Mouse (Mus musculus): ENCODE data around the gene Hsf5. TPM values are rescaled to one million over a fixed set of nuclear protein-coding genes. Genes with fewer than 3 reads are reported as not detected.

The Hsf5 gene
- polyA plus RNA-seq, 1 experiment from 2014 or later: 0.52 TPM

DNA sequence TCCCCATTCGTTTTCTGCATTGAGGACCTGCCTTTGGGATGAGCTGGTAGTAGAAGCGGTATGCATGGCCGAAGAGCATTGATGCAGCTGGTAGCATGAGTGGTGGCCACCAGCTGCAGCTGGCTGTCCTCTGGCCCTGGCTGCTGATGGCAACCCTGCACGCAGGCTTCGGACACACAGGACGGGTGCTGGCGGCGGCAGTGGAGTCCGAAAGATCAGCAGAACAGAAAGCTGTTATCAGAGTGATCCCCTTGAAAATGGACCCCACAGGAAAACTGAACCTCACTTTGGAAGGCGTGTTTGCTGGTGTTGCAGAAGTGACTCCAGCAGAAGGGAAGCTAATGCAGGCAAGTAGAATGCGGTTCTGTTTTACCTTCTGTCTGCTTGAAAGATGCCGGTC lies 47.6 kb downstream of the Hsf5 start:
- no peak overlapping the region for H3K9ac ChIP-seq
- peaks cover 16% of the 10 kb centered on the region for H3K27me3 ChIP-seq
- H3K27ac ChIP-seq (replicated peaks): no peak overlapping the region
- H3K9me3 ChIP-seq: no peaks in the 10 kb centered on the region
- H3K4me3 ChIP-seq: no peak overlapping the region
- ATAC-seq (ENCODE audit: low FRiP score, low read depth): no peak
- WGBS: 85% methylated on average over 12 of the region's 12 CpGs
- H3K4me2 ChIP-seq: no peak overlapping the region
- H3K4me1 ChIP-seq (replicated peaks): peaks cover 11% of the 10 kb centered on the region
- H3K36me3 ChIP-seq: no peaks in the 10 kb centered on the region

DNA sequence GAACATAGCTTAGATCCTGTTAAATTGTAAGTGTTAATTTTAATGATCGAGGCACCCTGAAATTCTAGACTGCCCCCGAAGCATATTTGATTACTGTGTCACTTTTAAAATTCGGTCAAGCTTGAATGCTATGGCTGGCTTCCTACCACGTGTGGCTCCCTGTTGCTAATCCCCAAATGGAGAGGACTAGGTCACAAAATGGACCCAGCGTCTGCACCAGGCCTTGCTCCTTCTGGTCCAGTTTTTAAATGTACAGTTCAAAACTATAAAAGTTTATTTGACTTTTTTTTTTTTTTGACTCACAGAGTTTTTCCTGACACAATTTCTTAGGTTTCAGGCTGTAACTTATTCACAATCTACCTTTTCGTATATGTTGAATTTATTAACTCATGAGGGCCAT lies 48.3 kb downstream of the Hsf5 start:
- Histone ChIP-seq H3K27ac (replicated peaks) (no peak overlapping the region), H3K4me3 (no peak overlapping the region), H3K9ac (no peak overlapping the region), H3K9me3 (no peaks in the 10 kb centered on the region), H3K4me1 (replicated peaks) (peaks cover 11% of the 10 kb centered on the region), H3K36me3 (no peaks in the 10 kb centered on the region), H3K27me3 (peaks cover 16% of the 10 kb centered on the region), H3K4me2 (no peak overlapping the region)
- no peak for ATAC-seq (ENCODE audit: low FRiP score, low read depth)
- 71% methylated on average over 6 of the region's 6 CpGs for WGBS

DNA sequence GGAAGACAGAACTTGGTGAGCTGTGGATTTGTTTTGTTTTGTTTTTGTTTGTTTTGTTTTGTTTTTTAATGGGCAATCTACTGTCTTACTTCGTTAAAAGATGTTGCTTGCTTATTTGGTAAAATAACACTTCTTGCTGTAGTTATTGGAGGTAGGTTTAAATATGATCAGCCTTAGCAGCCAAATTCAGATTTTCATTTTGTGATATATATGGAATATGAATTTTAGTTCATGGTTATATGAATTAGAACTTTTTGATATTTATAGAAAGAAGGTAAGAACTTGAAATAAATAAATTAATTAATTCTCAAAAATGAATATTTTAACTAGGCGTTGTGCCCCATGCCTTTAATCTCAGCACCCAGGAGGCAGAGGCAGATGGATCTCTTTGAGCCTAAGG lies 48.7 kb downstream of the Hsf5 start:
- Histone ChIP-seq H3K4me3 (no peak overlapping the region), H3K9ac (no peak overlapping the region), H3K4me1 (replicated peaks) (peaks cover 11% of the 10 kb centered on the region), H3K27me3 (peaks cover 16% of the 10 kb centered on the region), H3K4me2 (no peak overlapping the region), H3K9me3 (no peaks in the 10 kb centered on the region), H3K27ac (replicated peaks) (no peak overlapping the region), H3K36me3 (no peaks in the 10 kb centered on the region)
- ATAC-seq (ENCODE audit: low FRiP score, low read depth): no peak
- 84% methylated on average over 2 of the region's 2 CpGs for WGBS

DNA sequence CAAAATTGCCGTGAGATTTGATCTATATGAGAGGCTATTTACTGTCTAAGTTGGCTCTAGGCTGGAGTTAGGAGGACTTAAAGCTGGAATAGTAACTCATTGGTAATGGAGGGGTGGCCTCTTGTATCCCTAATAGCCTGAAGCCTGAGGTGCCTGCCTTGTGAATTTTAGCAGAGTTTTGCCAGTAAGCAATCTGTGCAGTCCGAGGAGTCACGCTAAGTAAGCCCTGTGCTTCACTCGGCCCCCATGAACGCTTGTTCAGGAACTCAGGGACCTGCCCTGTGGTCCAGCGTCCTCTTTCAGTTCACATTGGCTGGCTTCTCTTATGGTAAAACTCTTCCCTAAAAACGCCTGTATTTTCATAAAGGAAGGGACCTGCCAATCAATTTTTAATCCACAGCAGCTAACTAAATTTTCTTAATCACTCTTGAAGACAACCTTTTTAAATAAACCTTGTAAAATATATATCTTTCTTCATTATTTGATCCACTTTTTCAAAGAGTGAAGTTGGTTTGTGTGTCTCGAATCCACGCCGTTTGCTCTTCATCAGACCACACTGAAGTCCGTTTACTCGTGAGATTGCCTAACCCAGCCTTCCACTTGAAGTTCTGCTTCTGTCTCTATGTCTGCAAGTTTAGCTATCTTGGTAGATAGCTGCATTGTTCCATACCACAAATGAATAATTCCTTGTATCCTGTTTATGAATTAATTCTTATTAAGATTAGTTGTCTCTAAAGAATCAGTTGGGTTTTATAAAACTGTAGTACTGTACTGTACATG lies 49.5 kb downstream of the Hsf5 start:
- no peak for ATAC-seq (ENCODE audit: low FRiP score, low read depth)

DNA sequence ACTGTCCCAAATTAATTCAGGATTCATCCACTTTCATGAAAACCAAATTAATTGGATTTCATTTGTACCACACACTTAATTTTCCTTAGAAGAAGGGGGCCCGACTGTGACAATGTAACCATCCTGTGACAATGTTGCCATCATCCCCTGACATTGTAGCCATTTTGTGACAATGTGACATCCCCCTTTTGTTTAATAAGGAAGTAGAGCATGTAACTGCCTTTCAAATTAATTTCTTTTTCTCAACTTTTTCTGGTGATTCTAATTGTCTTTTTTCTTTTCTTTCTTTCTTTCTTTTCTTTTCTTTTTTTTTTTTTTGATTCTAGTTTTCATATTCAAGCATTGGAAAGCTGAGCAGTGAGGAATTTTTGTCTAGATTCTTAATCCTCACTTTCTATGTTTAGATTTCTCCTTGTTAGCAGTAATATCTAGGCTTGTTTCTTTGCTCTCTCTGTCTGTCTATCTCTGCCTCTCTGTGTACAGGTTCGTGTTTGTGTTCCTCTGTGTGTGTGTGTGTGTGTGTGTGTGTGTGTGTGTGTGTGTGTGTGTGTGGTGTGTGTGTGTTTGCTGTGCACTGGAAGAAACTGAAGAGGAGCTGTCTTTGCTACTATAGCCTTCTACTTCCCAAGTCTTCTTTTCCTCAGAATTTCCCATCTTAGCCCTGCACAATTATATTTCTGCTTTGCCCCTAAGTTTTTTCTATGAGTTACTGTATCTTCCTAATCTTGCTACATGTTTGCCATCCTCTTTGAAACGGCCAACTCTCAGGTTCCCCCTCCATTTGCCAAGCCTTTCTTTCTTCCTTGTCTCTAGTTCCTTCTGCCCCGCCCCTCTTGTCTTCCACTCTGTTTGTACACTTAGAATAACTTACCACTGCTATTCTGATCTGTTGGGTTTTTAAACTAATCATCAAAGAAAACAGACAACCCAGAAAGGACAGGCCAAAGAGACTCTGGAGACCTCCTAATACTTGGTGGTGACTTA lies 50.4 kb downstream of the Hsf5 start:
- H3K4me3 ChIP-seq: no peak overlapping the region
- peaks cover 7% of the 10 kb centered on the region for H3K4me1 ChIP-seq (replicated peaks)
- peaks cover 16% of the 10 kb centered on the region for H3K27me3 ChIP-seq
- H3K4me2 ChIP-seq: no peak overlapping the region
- WGBS: 73% methylated on average over 4 of the region's 4 CpGs
- H3K36me3 ChIP-seq: no peaks in the 10 kb centered on the region
- no peak for ATAC-seq (ENCODE audit: low FRiP score, low read depth)
- no peaks in the 10 kb centered on the region for H3K9me3 ChIP-seq
- no peak overlapping the region for H3K9ac ChIP-seq
- no peak overlapping the region for H3K27ac ChIP-seq (replicated peaks)

More for the DNA sequence above, 49.5 kb downstream of the Hsf5 start:
- 81% methylated on average over 12 of the region's 12 CpGs for WGBS
- Histone ChIP-seq H3K36me3 (no peaks in the 10 kb centered on the region), H3K4me2 (no peak overlapping the region), H3K27ac (replicated peaks) (no peak overlapping the region), H3K4me3 (no peak overlapping the region), H3K9ac (no peak overlapping the region), H3K4me1 (replicated peaks) (peaks cover 11% of the 10 kb centered on the region), H3K27me3 (peaks cover 16% of the 10 kb centered on the region), H3K9me3 (no peaks in the 10 kb centered on the region)

DNA sequence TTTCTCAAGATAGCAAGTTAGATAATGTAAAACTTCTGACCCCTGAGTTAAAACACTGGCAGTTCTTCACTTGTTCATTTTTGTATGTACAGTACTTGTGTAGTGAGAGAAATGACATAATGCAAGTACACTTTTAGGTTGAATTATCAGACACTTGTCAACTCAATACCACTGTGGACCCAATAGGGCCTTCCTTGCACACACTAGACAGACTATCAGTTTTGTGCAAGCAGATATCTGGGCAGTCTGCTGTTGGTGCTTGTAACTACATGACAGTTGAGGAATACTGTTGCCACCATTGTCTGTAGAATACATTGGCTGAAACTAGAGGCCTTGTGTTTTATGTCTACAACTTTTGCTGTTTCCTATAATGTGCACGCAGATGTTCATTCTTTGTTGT lies 56.3 kb downstream of the Hsf5 start:
- no peak overlapping the region for H3K4me3 ChIP-seq
- H3K9ac ChIP-seq: no peak overlapping the region
- no peaks in the 10 kb centered on the region for H3K27me3 ChIP-seq
- H3K9me3 ChIP-seq: no peaks in the 10 kb centered on the region
- H3K4me1 ChIP-seq (replicated peaks): no peaks in the 10 kb centered on the region
- no peak for ATAC-seq (ENCODE audit: low FRiP score, low read depth)
- WGBS: 93% methylated on average over 1 of the region's 1 CpGs
- no peaks in the 10 kb centered on the region for H3K36me3 ChIP-seq
- H3K27ac ChIP-seq (replicated peaks): no peak overlapping the region
- H3K4me2 ChIP-seq: no peak overlapping the region

DNA sequence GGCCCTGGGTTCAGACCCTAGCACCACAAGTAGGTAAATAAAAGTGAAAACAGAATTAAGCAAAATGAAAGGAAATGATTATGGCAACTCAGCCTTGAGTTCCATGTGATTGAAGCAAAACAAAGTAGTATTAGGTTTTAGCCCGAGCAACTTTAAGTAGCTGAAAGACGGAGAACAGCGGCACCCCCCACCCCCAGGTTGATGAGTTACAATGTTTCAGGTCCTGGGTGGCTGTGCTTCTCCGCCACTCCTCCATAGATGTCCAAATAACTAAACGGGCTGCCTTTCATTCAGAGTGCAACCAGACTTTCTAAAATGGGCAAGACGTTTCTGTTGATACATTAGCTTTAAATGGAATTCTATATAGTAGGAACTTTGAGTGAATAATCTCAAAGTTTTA lies 58.6 kb downstream of the Hsf5 start:
- Histone ChIP-seq H3K4me3 (no peak overlapping the region), H3K27me3 (no peaks in the 10 kb centered on the region), H3K27ac (replicated peaks) (no peak overlapping the region), H3K9ac (no peak overlapping the region), H3K9me3 (no peaks in the 10 kb centered on the region), H3K36me3 (no peaks in the 10 kb centered on the region), H3K4me2 (no peak overlapping the region), H3K4me1 (replicated peaks) (no peaks in the 10 kb centered on the region)
- no peak for ATAC-seq (ENCODE audit: low FRiP score, low read depth)
- 91% methylated on average over 6 of the region's 6 CpGs for WGBS

DNA sequence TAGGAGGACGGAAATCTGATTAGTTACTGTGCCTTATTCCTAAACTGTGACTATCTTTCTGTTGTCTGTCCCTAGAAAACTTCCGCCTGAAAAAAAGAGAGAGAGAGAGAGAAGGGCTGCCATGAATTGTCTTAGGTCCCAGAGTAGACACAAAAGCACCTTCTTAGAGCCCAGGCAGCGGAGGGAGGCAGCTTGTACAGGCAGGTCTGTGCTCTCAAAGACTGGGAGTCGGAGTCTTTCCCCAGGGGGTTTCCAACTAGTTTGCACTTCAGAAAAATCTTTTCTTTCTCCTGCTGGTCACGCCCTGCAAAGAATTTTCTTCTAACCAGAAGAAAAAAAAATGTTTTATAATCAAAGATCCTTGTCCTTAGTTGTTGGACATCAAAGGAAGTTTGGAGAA lies 60.8 kb downstream of the Hsf5 start:
- no peaks in the 10 kb centered on the region for H3K4me1 ChIP-seq (replicated peaks)
- ATAC-seq (ENCODE audit: low FRiP score, low read depth): no peak
- H3K9ac ChIP-seq: no peak overlapping the region
- WGBS: 39% methylated on average over 5 of the region's 5 CpGs
- H3K27me3 ChIP-seq: no peaks in the 10 kb centered on the region
- no peaks in the 10 kb centered on the region for H3K9me3 ChIP-seq
- H3K4me2 ChIP-seq: no peak overlapping the region
- H3K36me3 ChIP-seq: no peaks in the 10 kb centered on the region
- no peak overlapping the region for H3K27ac ChIP-seq (replicated peaks)
- H3K4me3 ChIP-seq: no peak overlapping the region

DNA sequence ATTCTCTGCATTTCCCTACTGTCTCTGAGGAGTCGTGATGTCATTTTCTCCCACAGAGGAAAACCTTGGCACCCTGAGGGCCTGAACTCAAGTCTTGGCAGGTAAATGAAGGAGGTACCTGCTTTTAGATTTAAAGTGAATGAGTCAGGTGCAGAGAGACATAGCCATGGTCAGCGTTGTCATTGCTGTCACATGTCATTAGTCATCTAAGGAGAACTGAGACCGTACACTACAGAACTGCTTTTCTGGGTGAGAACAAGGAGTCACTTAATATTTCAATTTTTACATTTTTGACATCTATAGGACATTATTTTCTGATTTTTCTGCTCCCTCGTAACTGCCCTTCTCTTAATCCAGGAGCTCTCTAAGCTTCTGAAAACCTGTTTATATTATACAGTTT lies 61.6 kb downstream of the Hsf5 start:
- H3K27ac ChIP-seq (replicated peaks): no peak overlapping the region
- no peaks in the 10 kb centered on the region for H3K36me3 ChIP-seq
- no peak overlapping the region for H3K4me3 ChIP-seq
- no peak for ATAC-seq (ENCODE audit: low FRiP score, low read depth)
- H3K9me3 ChIP-seq: no peaks in the 10 kb centered on the region
- H3K4me1 ChIP-seq (replicated peaks): no peaks in the 10 kb centered on the region
- WGBS: 81% methylated on average over 4 of the region's 4 CpGs
- no peaks in the 10 kb centered on the region for H3K27me3 ChIP-seq
- no peak overlapping the region for H3K9ac ChIP-seq
- H3K4me2 ChIP-seq: no peak overlapping the region

DNA sequence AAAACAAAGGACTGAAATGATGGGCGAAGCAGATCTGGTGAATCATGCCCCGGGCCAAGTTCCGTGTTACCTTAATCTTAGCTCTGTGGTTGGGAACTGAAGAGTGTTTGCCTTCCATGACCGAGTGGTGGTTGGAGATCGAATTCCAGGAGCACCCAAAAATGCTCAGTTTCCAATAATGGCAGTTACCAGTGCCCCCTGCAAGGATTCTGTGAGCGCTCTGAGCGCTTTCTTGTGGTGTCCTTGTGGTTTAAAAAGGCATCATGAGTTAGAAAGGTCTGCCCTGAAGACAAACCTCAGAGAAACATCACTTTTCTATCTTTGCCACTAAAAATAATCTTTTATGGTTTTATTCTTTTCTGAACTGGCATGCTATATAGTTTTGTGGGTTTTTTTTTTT lies 62.0 kb downstream of the Hsf5 start:
- 92% methylated on average over 7 of the region's 7 CpGs for WGBS

DNA sequence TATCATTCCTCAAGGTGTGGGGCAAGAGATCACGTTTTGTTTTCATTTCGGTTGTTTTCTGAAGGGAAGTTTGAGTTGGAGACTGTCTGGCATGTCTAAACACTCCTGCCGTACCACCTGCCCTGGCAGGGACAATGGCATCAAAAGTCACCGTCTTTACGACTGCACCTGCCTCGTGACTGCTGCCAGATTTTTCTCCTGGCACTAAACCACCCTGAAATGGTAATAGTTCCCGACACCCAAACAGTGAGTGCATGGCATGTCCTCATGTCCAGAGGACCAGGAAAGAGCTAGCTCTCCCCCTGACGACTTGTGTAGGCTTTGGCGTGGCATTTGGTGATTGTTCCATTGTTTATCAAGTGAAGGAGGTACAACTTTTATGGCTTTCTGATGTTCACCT lies 63.8 kb downstream of the Hsf5 start:
- no peak overlapping the region for H3K4me3 ChIP-seq
- H3K9me3 ChIP-seq: no peaks in the 10 kb centered on the region
- H3K4me1 ChIP-seq (replicated peaks): no peaks in the 10 kb centered on the region
- ATAC-seq (ENCODE audit: low FRiP score, low read depth): no peak
- H3K4me2 ChIP-seq: no peak overlapping the region
- H3K9ac ChIP-seq: no peak overlapping the region
- WGBS: 91% methylated on average over 9 of the region's 9 CpGs
- no peaks in the 10 kb centered on the region for H3K36me3 ChIP-seq
- no peak overlapping the region for H3K27ac ChIP-seq (replicated peaks)
- no peaks in the 10 kb centered on the region for H3K27me3 ChIP-seq

More for the DNA sequence above, 62.0 kb downstream of the Hsf5 start:
- no peaks in the 10 kb centered on the region for H3K36me3 ChIP-seq
- H3K27me3 ChIP-seq: no peaks in the 10 kb centered on the region
- no peaks in the 10 kb centered on the region for H3K4me1 ChIP-seq (replicated peaks)
- H3K27ac ChIP-seq (replicated peaks): no peak overlapping the region
- H3K9ac ChIP-seq: no peak overlapping the region
- H3K4me3 ChIP-seq: no peak overlapping the region
- H3K4me2 ChIP-seq: no peak overlapping the region
- no peak for ATAC-seq (ENCODE audit: low FRiP score, low read depth)
- H3K9me3 ChIP-seq: no peaks in the 10 kb centered on the region

DNA sequence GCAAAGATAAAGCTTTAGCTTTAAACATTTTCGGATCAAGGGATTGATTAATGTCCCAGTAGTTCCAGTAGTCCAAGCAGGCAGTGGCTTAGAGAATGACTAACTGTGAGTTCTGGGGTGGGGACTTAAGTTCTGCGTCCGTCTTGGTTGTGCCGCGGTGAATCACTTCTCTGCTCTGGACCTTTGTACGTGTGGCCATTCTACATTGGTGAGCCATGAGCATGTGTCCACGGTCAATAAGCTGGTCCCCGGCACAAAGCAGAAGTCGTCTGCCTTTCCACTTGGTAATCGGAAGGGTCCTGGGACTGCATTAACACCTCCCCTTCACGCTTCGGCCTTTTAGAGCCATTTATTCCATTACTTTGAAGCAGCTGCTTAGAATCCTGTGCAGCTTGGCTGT lies 65.1 kb downstream of the Hsf5 start:
- Histone ChIP-seq H3K9me3 (no peaks in the 10 kb centered on the region), H3K4me1 (replicated peaks) (no peaks in the 10 kb centered on the region), H3K27me3 (no peaks in the 10 kb centered on the region), H3K27ac (replicated peaks) (no peak overlapping the region), H3K4me2 (no peak overlapping the region), H3K9ac (no peak overlapping the region), H3K36me3 (no peaks in the 10 kb centered on the region), H3K4me3 (no peak overlapping the region)
- 85% methylated on average over 12 of the region's 12 CpGs for WGBS
- no peak for ATAC-seq (ENCODE audit: low FRiP score, low read depth)

Measured in hindbrain, embryonic 15.5 days (tissue).